Mouse (Mus musculus) cerebellum, adult 9-11 months (tissue): ENCODE results near the gene C1qtnf1.
A peak's percentile ranks its signal among the peaks of the same experiment; 100 is the strongest.

ENCODE experiments used
- DNase-seq: peaks from one replicate; pipeline ENCODE4 v3.0.0; 2022

Gene C1qtnf1

GRCm38 (mm10) chr11:118438665-118439414, 10.8 kb downstream of the C1qtnf1 start:
- DNase-seq = no peak

DNA sequence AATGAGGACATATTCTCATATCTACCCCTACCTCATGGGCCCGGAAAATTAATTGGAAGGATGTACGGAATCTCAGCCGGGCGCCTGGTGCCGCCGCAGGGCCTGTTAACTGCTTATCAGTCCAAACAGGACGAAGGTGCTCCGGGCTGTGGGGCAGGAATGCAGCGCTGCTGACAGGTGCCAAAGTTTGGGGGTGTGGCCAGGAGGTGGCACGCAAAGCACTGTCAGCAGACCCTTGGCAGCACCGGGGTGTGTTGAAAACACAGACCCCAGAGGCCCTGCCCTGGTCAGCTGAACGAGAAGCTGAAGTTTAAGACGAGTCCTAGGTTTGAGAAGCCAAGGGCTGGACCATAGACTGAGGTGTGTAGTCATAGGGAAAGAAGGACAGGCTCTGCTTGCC, 14.7 kb downstream of the C1qtnf1 start:
- DNase-seq = no peak

- no peak for DNase-seq
These were observed 15.4 kb downstream of the C1qtnf1 start for GRCm38 (mm10) chr11:118443201-118443970.

DNA sequence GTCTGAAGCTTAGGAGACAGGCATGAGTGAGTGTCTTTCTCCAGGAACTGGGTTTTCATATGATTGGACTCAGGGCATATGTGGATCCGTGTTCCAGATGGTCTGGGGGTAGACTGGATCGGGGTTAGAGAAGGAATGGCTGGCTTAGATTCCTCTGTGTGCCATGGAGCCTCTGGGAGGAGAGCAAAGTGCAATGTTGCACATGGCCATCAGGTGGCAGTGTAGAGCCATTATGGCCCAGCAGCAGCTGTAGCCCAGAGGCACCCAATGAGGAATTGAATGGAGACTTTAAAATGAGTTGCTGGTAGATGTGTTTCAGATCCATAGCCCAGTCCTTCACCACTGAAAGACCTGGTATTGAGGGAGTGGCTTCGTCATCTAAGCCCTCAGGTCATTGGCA, 17.8 kb downstream of the C1qtnf1 start:
- peak; percentile 57 for DNase-seq

DNA sequence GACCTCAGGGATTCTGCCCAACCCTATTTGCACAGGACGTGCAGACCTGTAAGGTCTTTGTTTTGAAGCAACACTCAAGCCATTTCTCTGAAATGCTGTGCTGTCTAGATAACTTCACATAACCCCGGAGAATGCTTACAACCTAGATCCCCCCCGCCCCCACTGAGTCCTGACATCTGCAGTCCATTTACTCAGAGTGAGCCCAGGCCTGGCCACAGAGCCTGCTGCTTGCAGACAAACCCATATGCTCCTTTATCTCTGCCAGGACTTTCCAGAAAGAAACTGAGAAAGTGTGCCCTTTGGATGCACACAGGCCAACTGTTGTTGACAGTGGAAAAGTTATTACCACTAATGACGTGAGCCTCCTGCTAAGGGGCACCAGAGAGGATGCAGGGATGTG, 19.3 kb downstream of the C1qtnf1 start:
- DNase-seq = no peak

DNA sequence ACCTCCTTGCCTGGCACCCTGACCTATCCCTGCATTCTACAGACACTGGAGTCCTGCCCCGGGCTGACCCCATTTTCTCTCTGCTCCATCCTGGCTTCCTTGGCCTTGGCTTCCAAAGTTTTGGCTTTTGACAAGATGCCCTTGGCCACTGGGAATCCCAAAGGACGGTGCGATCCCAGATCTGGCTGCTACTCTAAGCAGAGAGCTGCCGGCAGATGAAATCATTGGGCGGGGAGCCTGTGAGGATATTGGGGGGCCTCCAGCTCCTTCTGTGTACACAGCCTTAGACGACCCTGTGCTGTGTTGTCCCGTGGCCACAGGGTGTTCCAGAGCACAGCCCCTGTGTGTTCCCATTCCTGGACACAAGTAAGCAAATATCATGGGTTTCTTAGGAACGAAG, 20.4 kb downstream of the C1qtnf1 start:
- no peak for DNase-seq

DNA sequence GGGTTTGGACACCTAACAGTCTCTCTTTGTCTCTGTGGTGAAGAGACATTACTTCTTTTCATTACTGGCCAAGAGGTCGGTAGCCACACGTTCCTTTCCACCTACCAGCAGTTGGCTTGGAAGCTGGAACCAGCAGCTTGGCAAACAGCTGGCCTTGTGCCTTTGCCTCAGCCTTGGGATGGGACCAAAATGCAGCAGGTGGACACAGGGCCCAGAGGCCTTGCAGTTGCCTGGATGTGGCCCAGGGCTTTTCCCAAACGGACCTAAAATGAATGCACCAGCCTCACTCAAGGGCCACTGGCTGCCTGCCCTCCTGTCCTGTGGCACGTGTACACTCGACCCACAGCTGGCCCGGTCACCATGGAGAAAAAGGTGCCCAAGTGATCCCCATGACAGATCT, 23.2 kb downstream of the C1qtnf1 start:
- DNase-seq = no peak

DNA sequence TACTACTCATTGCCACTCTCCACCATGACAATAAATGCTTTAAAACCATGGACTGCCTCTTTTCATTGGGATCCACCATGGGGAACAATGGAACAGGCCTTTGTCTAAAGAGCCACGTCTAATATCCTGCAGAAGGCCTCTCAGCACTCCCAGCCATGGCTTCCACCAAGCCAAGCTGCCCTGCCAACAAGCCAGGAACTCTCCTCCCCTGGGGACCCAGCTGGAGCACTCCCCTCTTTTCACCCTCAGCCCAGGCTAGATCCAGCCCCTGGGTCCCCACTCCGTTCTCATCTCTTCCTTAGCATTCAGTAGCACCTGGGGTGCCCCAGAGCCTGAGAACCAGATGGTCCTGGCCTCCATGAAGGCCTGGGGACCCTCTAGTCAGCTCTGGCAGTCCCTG, 25.0 kb downstream of the C1qtnf1 start:
- no peak for DNase-seq

DNA sequence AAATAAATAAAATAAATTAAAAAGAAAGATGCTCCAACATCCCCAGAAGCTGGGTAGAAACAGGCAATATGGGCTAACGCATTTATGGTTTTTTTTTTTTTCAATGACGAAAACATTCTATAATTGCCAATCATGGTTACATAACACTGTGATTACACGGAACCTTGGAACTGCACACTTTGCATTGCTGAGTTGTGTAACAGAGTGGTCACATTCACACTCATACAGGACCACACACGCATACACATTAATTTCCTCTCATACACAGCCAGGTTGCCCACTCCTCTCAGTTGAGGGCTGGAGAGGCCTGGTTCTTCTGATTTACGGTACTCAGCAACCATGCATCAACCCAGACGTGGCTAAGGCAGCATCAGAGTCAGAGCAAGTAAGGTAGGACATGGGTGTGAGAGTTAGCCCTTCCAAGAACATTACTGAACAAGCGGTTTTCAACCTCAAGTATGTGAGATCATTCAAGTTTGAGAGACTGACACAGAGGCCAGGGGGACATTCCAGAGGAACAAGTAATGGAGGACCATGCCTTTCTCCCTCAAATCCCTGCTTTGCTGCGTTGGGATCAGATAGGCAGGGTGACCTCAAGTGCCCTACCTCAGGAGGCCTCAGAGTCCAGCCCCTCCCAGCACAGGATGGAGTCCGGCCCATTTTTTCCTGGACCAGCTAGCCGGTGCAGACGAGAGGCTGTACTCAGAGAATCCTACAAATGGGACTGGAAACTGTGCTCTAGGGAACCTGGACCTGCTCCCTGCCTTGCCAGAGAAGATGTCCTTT, 26.1 kb downstream of the C1qtnf1 start:
- no peak for DNase-seq

GRCm38 (mm10) chr11:118455788-118456187, 27.8 kb downstream of the C1qtnf1 start:
- no peak for DNase-seq

DNA sequence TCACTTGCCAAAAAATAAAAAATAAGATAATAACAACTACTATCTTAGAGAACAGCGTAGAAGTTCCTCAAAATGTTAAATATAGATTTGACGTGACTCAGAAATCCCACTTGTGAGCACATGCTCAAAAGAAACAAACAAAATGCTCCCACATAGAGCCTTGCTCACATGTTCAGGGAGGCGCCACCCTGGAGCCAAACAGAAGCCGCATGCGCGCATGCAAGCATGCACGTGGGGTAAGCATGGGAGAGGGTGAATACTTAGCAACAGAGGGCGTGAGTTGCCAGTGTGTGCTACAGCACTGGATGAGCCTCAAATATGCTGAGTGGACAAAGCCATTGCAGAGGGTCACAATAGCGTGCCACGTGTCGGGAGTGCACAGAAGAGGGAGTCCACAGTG, 28.9 kb downstream of the C1qtnf1 start:
- no peak for DNase-seq

GRCm38 (mm10) chr11:118459051-118459450, 31.0 kb downstream of the C1qtnf1 start:
- DNase-seq = no peak

- DNase-seq = no peak
These were observed 31.5 kb downstream of the C1qtnf1 start for GRCm38 (mm10) chr11:118459536-118459935.

DNA sequence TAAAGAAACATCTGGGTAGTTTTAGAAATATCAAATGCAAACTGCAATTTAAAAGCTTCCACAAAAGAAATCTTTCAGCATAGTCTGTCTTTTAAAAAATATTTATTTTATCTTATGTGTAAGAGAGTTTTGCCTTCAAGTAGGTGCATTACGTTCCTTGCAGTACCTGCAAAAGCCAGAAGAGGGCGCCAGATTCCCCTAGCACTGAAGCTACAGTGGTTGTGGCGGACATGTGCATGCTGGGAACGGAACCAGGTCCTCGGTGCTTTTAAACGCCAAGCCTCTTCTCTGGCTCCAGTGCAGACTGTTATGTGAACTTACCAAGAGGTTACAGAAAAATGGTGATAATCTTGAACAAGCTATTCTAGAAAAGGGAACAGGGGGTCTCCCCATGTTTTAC, 32.3 kb downstream of the C1qtnf1 start:
- DNase-seq = no peak

GRCm38 (mm10) chr11:118467441-118468035, 39.5 kb downstream of the C1qtnf1 start:
- DNase-seq = no peak

GRCm38 (mm10) chr11:118469509-118470160, 41.6 kb downstream of the C1qtnf1 start:
- no peak for DNase-seq

- DNase-seq = no peak
These were observed 42.4 kb downstream of the C1qtnf1 start for GRCm38 (mm10) chr11:118470234-118470966.

DNA sequence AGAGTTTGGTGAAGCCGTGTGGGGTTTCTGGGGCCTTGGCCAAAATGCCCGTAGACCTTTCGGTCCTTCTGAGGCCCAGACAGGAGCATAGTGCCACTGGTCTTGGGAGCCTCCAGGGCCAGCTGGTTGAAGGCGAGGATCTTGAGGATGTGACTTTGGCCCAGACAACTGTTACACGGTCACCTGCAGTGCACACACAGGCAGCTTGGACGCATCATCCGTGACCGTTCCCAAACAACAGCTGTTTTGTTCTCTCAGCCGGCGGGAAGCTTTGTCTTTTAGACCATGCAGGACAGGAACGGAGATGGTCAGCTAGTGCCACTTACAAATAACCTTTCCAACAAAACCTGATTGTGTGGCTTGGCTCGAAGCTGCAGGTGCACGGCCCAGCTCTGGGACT, 43.7 kb downstream of the C1qtnf1 start:
- no peak for DNase-seq

- DNase-seq = no peak
These were observed 45.2 kb downstream of the C1qtnf1 start for GRCm38 (mm10) chr11:118473161-118473560.

GRCm38 (mm10) chr11:118473842-118474500, 46.0 kb downstream of the C1qtnf1 start:
- no peak for DNase-seq

DNA sequence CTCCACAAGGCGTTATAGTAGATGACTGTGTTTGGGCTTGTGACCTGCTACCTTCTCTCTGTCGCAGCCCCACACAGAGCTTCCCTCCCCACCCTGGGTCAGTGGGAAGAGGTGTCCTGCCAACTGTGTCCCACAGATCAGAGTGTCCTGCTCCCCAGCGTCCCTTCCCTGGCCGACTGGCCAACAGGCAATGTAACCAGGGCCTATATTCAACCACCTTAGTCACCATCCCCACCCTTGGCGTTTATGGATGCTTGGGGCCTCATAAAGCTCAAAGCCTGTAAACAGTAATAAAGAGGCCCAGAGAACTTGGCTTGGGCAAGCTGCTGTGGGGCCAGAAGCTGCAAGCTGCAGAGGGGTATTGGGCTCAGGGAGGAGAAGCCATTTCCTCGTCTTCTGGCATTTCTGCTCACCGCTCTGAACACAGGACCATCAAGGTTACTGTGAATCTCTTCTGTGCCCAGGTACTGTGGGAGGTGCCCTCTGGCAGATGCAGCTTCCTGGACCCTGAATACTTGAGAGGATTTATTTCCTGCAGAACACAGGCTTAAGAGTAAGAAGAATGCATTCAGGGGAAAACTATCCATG, 47.6 kb downstream of the C1qtnf1 start:
- DNase-seq = no peak
